Mouse (Mus musculus): Measurements from ENCODE around the gene Olfr1102. TPM values are rescaled to one million over a fixed set of nuclear protein-coding genes. Genes with fewer than 3 reads are reported as not detected.

Gene Olfr1102
- total RNA-seq (2021): not detected in 2 replicates
- long read RNA-seq, experiment 1: 0 reads
- long read RNA-seq, experiment 2: 0 reads

- DNase-seq: no peak
These were observed at the start of gene Olfr1102 for GRCm38 (mm10) chr2:86998098-86998497. TSS of gene Olfr1102 (plus strand) at chr2:86998398.

- no peak for DNase-seq
These were observed 37.6 kb upstream of the Olfr1102 start, which contains the start of gene Olfr1099 for GRCm38 (mm10) chr2:86960593-86960992. TSS of gene Olfr1099 (minus strand) at chr2:86960693.

GRCm38 (mm10) chr2:86979854-86980253 lies 18.3 kb upstream of the Olfr1102 start, which contains the start of gene Olfr1100:
TSS of gene Olfr1100 (minus strand) at chr2:86979954.
- DNase-seq: no peak

DNA sequence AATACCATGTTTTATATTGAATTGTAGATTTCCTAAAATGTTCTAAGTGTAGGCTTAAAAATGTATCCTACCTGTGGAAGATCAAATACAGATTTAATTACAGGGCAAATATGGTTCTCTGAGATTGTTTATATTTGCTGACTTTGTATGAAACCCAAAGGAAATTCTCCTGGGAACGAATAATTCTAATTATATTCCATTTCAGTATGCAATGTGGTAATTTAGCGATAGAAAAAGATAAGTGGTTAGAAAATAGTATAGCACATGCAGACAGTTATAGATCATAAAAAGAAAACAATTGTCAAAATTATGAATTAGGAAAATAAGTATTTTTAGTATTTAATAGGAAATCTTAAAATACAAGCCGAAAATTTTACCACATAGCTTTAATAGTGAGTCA lies 7.1 kb upstream of the Olfr1102 start, which contains the start of gene Olfr1101:
Olfr1101 (minus strand) TSS at position 101 of the 400 bp plus-strand sequence.
- DNase-seq: no peak

DNA sequence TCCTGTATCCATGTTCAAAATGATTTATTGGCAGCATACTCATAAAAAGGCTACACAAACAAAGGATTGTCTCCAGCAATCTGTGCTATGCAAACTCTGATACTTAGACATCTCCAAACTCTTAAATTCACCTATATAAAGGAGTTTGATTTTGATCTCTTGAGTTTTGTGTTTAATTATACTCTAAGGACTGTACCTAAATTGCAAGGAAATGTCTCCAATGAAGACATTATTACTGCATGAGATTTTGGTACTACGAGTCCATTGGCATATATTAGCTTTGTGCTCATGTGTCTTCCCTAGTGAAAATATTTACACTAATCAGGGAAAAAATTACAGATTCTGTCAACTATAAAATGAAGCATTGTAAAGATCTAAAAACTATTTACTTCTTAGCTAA lies 28.8 kb downstream of the Olfr1102 start, which contains the start of gene Olfr1104:
Olfr1104 (minus strand) TSS at position 101 of the 400 bp plus-strand sequence.
- no peak for DNase-seq

GRCm38 (mm10) chr2:87036431-87036830 lies 38.2 kb downstream of the Olfr1102 start, which contains the start of gene Olfr1105:
TSS of gene Olfr1105 (minus strand) at chr2:87036531.
- DNase-seq: no peak

DNA sequence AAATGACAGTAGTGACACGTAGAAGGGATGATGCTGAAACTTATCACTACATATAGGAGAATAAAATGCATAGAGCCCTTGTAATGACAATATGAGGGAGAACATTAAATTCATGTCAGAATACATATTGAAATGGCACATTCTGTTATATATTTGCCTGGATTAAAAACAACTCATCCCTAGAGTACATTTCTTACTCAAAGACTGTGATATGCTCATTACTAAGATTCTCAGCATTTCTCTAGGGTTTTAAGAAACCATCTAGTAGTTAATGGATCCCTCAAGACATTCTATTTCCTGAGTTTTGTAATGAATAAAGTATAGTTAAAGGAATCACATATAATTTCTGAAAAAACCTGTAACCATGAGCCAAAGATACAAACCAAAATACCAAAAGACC lies 54.0 kb downstream of the Olfr1102 start, which contains the start of gene Olfr1106:
Olfr1106 (minus strand) TSS at position 101 of the 400 bp plus-strand sequence.
- DNase-seq: no peak

Other genes with a start within 250 kb of the Olfr1102 start
- not detected in 2 replicates for gene Olfr1090, start 239.4 kb upstream of the Olfr1102 start, total RNA-seq (2021)
- gene Olfr1093, start 215.9 kb upstream of the Olfr1102 start, total RNA-seq (2021): not detected in 2 replicates
- gene Olfr141, start 188.4 kb upstream of the Olfr1102 start, total RNA-seq (2021): not detected in 2 replicates
- gene Olfr1094, start 173.7 kb upstream of the Olfr1102 start, total RNA-seq (2021): not detected in 2 replicates
- not detected in 2 replicates for gene Olfr1095, start 146.7 kb upstream of the Olfr1102 start, total RNA-seq (2021)
- gene Gm13723, start 123.6 kb upstream of the Olfr1102 start, total RNA-seq (2021): not detected in 2 replicates
- not detected in 2 replicates for gene Olfr1097, start 106.2 kb upstream of the Olfr1102 start, total RNA-seq (2021)
- not detected in 2 replicates for gene Olfr1098, start 73.9 kb upstream of the Olfr1102 start, total RNA-seq (2021)
- not detected in 2 replicates for gene Olfr1099, start 37.7 kb upstream of the Olfr1102 start, total RNA-seq (2021)
- not detected in 2 replicates for gene Olfr1100, start 18.4 kb upstream of the Olfr1102 start, total RNA-seq (2021)
- gene Olfr1101, start 7.2 kb upstream of the Olfr1102 start, total RNA-seq (2021): not detected in 2 replicates
- gene Olfr1104, start 28.7 kb downstream of the Olfr1102 start, total RNA-seq (2021): not detected in 2 replicates
- gene Olfr1105, start 38.1 kb downstream of the Olfr1102 start, total RNA-seq (2021): not detected in 2 replicates
- gene Olfr1106, start 53.9 kb downstream of the Olfr1102 start, total RNA-seq (2021): not detected in 2 replicates
- not detected in 2 replicates for gene Olfr1107, start 77.4 kb downstream of the Olfr1102 start, total RNA-seq (2021)
- not detected in 2 replicates for gene Olfr1109, start 97.6 kb downstream of the Olfr1102 start, total RNA-seq (2021)
- gene Olfr259, start 116.2 kb downstream of the Olfr1102 start, total RNA-seq (2021): not detected in 2 replicates
- gene Olfr1110, start 141.9 kb downstream of the Olfr1102 start, total RNA-seq (2021): not detected in 2 replicates
- not detected in 2 replicates for gene Olfr1111, start 154.2 kb downstream of the Olfr1102 start, total RNA-seq (2021)
- gene Olfr1112, start 189.4 kb downstream of the Olfr1102 start, total RNA-seq (2021): not detected in 2 replicates
- gene Olfr1113, start 210.6 kb downstream of the Olfr1102 start, total RNA-seq (2021): not detected in 2 replicates
- not detected in 2 replicates for gene Olfr1115, start 249.6 kb downstream of the Olfr1102 start, total RNA-seq (2021)